Mouse (Mus musculus) heart, embryonic 11.5 days (tissue): Measurements from ENCODE around the gene Wsb1. TPM values are rescaled to one million over a fixed set of nuclear protein-coding genes. Genes with fewer than 3 reads are reported as not detected.
A peak's percentile ranks its signal among the peaks of the same experiment; 100 is the strongest.

Source experiments
- ATAC-seq: fragments of 200-750 bp; cut with Nextera tagmentation; replicated peaks from 2 replicates; pipeline ENCODE4 v1.8.0; 2017; ENCODE audit warnings: moderate library complexity; ENCODE audit not compliant: insufficient number of reproducible peaks, low FRiP score, low TSS enrichment
- H3K27ac ChIP-seq: fragments of 300-500 bp; sonication (generic); 2 replicates; pipeline ENCODE4 v1.5.1; 2014; ENCODE audit warnings: mild to moderate bottlenecking, low read depth, low read length
- H3K27me3 ChIP-seq: fragments of 300-500 bp; sonication (generic); 2 replicates; pipeline ENCODE4 v1.6.1; 2014; ENCODE audit warnings: mild to moderate bottlenecking, low read length, mixed read lengths; ENCODE audit not compliant: control insufficient read depth, insufficient read depth
- H3K36me3 ChIP-seq: fragments of 300-500 bp; sonication (generic); 2 replicates; pipeline ENCODE4 v1.6.1; 2014; ENCODE audit warnings: mild to moderate bottlenecking, low read length, moderate library complexity, mixed read lengths; ENCODE audit not compliant: control insufficient read depth, insufficient read depth
- H3K4me1 ChIP-seq: fragments of 300-500 bp; sonication (generic); 2 replicates; pipeline ENCODE4 v1.6.1; 2014; ENCODE audit warnings: low read length; ENCODE audit not compliant: control insufficient read depth, insufficient read depth
- H3K4me2 ChIP-seq: fragments of 300-500 bp; sonication (generic); 2 replicates; pipeline ENCODE4 v1.6.1; 2014; ENCODE audit warnings: mild to moderate bottlenecking, moderate library complexity
- H3K4me3 ChIP-seq: fragments of 300-500 bp; sonication (generic); 2 replicates; pipeline ENCODE4 v1.5.1; 2014; ENCODE audit warnings: low read depth, low read length
- H3K9ac ChIP-seq: fragments of 300-500 bp; sonication (generic); 2 replicates; pipeline ENCODE4 v1.6.1; 2014; ENCODE audit warnings: mild to moderate bottlenecking, low read depth, low read length, moderate library complexity
- H3K9me3 ChIP-seq: fragments of 300-500 bp; sonication (generic); replicated peaks from 2 replicates; pipeline ENCODE4 v1.6.1; 2016; ENCODE audit warnings: low read length; ENCODE audit not compliant: control insufficient read depth
- WGBS: fragments of 180-500 bp; shearing (Covaris S2); extraction: QIAGEN DNeasy Blood & Tissue Kit; methylation state at CpG from one replicate; pipeline ENCODE4 v1.1.7; 2014; ENCODE audit not compliant: insufficient replicate concordance; 5-methylcytosine and 5-hydroxymethylcytosine counted together
- polyA plus RNA-seq: library from polyadenylated mRNA; unstranded; fragments of >200 nt; fragmentation: Nextera tagmentation; extraction: Ambion mirVana; gene quantifications from 2 replicates; pipeline ENCODE4 v1.2.1, GENCODE M21; 2014

Gene Wsb1
- polyA plus RNA-seq, 1 experiment from 2014 or later = 196 TPM

DNA sequence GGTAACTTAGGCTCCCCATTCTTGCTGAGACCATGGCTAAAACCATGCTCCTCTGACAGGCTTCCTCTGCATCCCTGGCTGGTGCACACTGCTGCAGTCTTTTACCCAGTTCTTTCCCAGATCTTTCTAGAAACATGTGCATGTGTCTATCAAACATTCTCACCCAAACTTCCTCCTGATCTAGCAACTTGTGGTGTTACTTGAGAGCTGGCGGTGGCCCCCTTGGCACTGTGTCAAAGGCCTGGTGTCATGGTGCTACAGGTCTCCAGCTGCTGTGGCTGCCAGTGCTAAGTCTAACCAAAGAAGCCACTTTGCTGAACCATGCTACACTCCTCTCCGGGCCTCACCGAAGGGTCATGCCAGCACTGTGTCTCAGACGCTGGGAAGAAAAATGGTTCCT lies 55.9 kb downstream of the Wsb1 start:
- Histone ChIP-seq H3K4me2 (no peak overlapping the region), H3K27ac (no peak overlapping the region), H3K4me3 (no peak overlapping the region), H3K9me3 (no peaks in the 10 kb centered on the region), H3K9ac (no peak overlapping the region), H3K4me1 (peaks cover 25% of the 10 kb centered on the region), H3K36me3 (no peaks in the 10 kb centered on the region), H3K27me3 (no peaks in the 10 kb centered on the region)
- 83% methylated on average over 4 of the region's 4 CpGs for WGBS
- no peak for ATAC-seq

DNA sequence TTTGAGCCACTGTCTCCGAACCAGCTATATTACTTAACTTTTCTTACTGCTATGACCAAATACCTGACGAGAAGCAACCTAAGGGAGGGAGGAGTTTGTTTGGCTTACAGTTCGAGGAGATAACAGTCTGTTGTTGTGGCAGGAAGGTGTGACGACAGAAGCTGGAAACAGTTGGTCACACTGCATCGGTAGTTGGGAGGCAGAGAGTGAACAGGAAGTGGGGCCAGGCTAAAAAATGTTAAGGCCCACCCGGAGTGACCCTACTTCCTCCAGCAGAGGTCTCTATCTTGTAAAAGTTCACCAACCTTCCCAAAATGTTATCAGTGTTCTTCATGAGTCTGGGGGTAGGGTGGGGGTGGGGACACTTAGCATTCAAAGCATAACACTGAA lies 56.6 kb downstream of the Wsb1 start:
- Histone ChIP-seq H3K4me3 (no peak overlapping the region), H3K36me3 (no peaks in the 10 kb centered on the region), H3K4me2 (no peak overlapping the region), H3K9me3 (no peaks in the 10 kb centered on the region), H3K4me1 (peaks cover 25% of the 10 kb centered on the region), H3K27ac (no peak overlapping the region), H3K9ac (no peak overlapping the region), H3K27me3 (no peaks in the 10 kb centered on the region)
- no peak for ATAC-seq
- 58% methylated on average over 6 of the region's 6 CpGs for WGBS

DNA sequence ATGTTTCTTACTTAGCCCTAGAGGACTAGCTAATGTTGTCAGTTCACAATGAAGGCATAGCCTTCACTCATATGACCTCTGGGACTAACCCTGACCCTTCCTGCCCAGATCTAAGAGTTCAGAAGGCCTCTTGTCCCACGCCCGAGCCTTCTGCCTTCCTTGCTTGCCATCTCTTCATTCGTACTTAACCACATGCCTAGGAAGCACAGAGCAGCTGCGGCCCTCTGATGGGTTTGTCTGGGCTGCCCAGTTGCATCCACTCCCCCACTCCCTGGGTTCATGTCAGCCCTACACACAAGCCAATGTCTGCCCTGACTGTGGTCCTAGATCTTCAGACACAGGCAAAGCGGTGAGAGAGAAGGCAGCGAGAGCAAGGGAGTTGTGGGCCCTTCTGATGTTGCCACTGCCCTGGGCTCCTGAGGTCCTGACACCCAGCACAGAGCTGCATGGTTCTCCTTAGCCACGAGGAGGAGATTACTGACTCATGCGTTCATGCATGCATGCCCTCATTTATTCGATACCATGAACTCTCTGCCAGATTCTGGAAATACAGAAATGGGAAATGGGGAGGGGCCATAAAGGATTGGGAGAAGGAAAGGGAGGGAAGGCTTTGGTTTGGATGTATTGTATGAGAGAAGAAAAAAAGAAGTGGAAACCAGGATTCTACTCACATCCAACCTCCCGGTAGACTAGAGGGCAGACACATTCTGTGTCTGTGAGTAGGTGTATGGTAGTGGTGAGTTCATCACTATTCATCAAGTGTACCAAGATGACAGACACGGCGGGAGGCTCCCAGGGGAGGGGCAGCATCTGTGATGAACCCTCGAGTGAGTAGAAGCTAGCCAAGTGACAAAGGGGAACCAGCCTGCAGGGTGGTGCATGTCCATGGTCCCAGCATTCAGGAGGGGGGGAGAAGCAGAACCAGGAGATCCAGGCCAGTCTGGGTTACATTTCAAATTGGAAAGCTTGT lies 57.3 kb downstream of the Wsb1 start:
- Histone ChIP-seq H3K27me3 (no peaks in the 10 kb centered on the region), H3K36me3 (no peaks in the 10 kb centered on the region), H3K4me2 (no peak overlapping the region), H3K27ac (no peak overlapping the region), H3K9me3 (no peaks in the 10 kb centered on the region), H3K4me3 (no peak overlapping the region), H3K4me1 (peaks cover 22% of the 10 kb centered on the region), H3K9ac (no peak overlapping the region)
- no peak for ATAC-seq
- WGBS = 72% methylated on average over 13 of the region's 13 CpGs

DNA sequence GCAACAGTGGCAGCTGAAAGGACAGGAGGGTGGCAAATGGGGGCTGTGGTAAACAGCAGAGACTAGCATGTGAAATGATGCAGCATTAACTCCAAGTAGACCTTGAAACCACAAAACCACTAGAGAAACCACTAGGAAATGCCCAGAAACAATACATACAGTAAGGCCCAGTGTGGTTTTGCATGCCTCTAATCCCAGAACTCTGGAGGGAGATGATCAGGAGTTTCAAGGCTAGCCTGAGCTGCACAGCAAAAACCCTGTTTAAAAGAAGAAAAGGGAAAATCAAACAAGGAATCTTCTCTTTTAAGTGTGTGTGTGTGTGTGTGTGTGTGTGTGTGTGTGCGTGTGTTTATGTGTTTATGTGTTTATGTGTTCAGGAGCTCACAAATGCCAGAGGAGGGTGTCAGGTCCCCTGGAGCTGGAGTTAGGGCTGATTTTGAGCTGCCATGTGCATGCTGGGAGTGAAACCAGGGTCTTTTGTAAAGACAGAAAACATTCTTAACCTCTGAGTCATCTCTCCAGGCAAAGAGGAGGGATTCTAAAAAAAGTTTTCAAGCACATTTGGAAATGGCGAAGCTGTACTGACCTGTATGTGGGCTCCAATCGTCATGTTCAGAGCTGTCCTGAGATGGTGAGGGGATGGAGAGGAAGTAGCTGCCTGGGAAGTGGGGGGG lies 58.1 kb downstream of the Wsb1 start:
- H3K4me2 ChIP-seq = no peak overlapping the region
- H3K27me3 ChIP-seq = no peaks in the 10 kb centered on the region
- H3K9me3 ChIP-seq = no peaks in the 10 kb centered on the region
- ATAC-seq = no peak
- H3K4me3 ChIP-seq = no peak overlapping the region
- peaks cover 23% of the 10 kb centered on the region for H3K4me1 ChIP-seq
- no peak overlapping the region for H3K9ac ChIP-seq
- H3K36me3 ChIP-seq = no peaks in the 10 kb centered on the region
- WGBS = 26% methylated on average over 3 of the region's 3 CpGs
- H3K27ac ChIP-seq = peak overlapping the region; percentile 36; the same call in 1 of the 2 replicates

DNA sequence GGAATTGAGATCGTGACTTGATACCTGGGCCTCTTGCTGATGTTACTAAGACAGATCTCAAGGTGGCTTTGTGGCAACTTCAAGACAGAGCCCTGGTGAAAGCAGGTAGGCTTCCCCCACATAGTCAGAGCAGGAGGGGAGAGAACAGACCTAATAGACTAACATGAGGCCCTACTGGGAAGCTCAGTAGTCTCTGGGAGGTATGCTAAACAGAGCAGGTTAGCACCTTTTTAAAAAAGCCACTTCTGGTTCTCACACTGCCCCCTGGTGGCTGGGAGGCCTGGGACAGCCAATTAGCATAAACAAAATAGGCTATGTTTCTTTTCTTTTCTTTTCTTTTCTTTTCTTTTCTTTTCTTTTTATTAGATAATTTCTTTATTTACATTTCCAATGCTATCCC lies 62.3 kb downstream of the Wsb1 start:
- WGBS = 78% methylated on average over 1 of the region's 1 CpGs
- Histone ChIP-seq H3K4me2 (no peak overlapping the region), H3K4me1 (peaks cover 10% of the 10 kb centered on the region), H3K27ac (no peak overlapping the region), H3K4me3 (no peak overlapping the region), H3K27me3 (no peaks in the 10 kb centered on the region), H3K9me3 (no peaks in the 10 kb centered on the region), H3K9ac (no peak overlapping the region), H3K36me3 (no peaks in the 10 kb centered on the region)
- ATAC-seq = no peak

DNA sequence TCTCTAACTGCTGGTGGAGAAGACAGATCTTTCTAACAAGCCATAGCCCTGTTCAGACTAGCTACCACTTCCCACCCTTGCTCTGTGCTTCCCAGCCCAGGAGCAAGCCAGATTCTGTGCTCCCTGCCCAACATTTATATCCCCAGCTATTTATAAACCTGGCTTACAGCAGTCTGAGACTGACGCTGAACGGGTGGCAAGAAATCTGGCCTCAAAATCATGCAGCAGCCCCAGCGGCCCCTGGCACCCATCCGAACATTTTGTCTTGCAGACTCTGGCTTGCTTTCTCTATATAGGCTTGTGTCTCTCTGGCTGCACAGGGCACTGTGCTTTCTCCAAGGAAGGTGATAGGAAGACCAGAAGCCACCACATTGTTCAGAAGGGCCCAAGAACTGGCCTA lies 63.3 kb downstream of the Wsb1 start:
- no peaks in the 10 kb centered on the region for H3K36me3 ChIP-seq

DNA sequence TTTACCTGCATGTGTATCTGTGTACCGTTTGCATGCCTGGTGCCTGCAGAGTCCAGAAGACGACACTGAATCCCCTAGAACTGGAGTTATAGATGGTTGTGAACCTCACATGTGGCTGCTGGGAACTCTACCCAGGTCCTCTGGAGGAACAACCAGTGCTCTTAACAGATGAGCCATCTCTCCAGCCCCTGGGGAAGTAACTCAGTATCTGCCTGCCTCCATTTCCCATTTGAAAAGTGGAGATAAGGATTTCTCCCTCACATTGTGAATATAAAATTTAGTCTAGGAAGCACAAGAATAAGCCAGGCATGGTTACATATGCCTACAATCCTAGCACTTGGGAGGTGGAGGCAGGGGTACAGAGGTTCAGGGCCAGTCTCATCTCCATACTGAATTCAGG lies 64.2 kb downstream of the Wsb1 start:
- Histone ChIP-seq H3K27ac (no peak overlapping the region), H3K27me3 (no peaks in the 10 kb centered on the region)
- 86% methylated on average over 2 of the region's 2 CpGs for WGBS

More for the DNA sequence above, 63.3 kb downstream of the Wsb1 start:
- H3K27me3 ChIP-seq = no peaks in the 10 kb centered on the region
- 0 out of 2 replicates have a peak overlapping the region, but pooled peaks have one; percentile 24 for H3K9ac ChIP-seq
- no peaks in the 10 kb centered on the region for H3K9me3 ChIP-seq
- H3K4me1 ChIP-seq = peaks cover 4% of the 10 kb centered on the region; the same call in 1 of the 2 replicates
- 53% methylated on average over 4 of the region's 4 CpGs for WGBS
- H3K4me3 ChIP-seq = no peak overlapping the region
- H3K27ac ChIP-seq = peak overlapping the region; percentile 57
- no peak for ATAC-seq
- no peak overlapping the region for H3K4me2 ChIP-seq

More for the DNA sequence above, 64.2 kb downstream of the Wsb1 start:
- no peaks in the 10 kb centered on the region for H3K36me3 ChIP-seq
- 0 out of 2 replicates have a peak, but pooled peaks cover 2% of the 10 kb centered on the region for H3K4me1 ChIP-seq
- H3K9ac ChIP-seq = no peak overlapping the region; the same call in 1 of the 2 replicates
- no peak overlapping the region for H3K4me2 ChIP-seq
- ATAC-seq = no peak
- no peaks in the 10 kb centered on the region for H3K9me3 ChIP-seq
- no peak overlapping the region for H3K4me3 ChIP-seq
